Mouse (Mus musculus) CD4-positive, CD25-positive, alpha-beta regulatory T cell, adult 4 months (primary cell): ENCODE results near the gene Gm20388. TPM values are rescaled to one million over a fixed set of nuclear protein-coding genes. Genes with fewer than 3 reads are reported as not detected.

Experiments
- ATAC-seq: one replicate; pipeline ENCODE4 v1.8.0; 2017
- polyA plus RNA-seq, 2 experiments: library from polyadenylated mRNA; unstranded; fragments of 100-300 nt; shearing (Covaris generic); gene quantifications; one replicate each; pipeline ENCODE4 v1.2.1; 2017

Gene Gm20388
- polyA plus RNA-seq, 2 experiments from 2014 or later, result 10.7 to 12.8 TPM

- ATAC-seq, result no peak
Observed at GRCm38 (mm10) chr8:121525111-121525818, 1614.6 kb downstream of the Gm20388 start.

GRCm38 (mm10) chr8:121526811-121527550, 1616.3 kb downstream of the Gm20388 start:
- ATAC-seq, result no peak

GRCm38 (mm10) chr8:121527751-121528150, 1617.1 kb downstream of the Gm20388 start:
- no peak for ATAC-seq

GRCm38 (mm10) chr8:121528790-121529189, 1618.1 kb downstream of the Gm20388 start:
- no peak for ATAC-seq

GRCm38 (mm10) chr8:121530639-121531038, 1620.0 kb downstream of the Gm20388 start:
- ATAC-seq, result no peak

GRCm38 (mm10) chr8:121532381-121532780, 1621.7 kb downstream of the Gm20388 start:
- ATAC-seq, result no peak

- no peak for ATAC-seq
Observed at GRCm38 (mm10) chr8:121541862-121542261, 1631.2 kb downstream of the Gm20388 start.

- ATAC-seq, result no peak
Observed at GRCm38 (mm10) chr8:121542901-121543300, 1632.3 kb downstream of the Gm20388 start.

GRCm38 (mm10) chr8:121544276-121544785, 1633.7 kb downstream of the Gm20388 start, which contains the start of gene 1700018B08Rik:
Gene 1700018B08Rik, minus strand, starts transcription at chr8:121544320.
- no peak for ATAC-seq

GRCm38 (mm10) chr8:121544936-121545335, 1634.3 kb downstream of the Gm20388 start:
- no peak for ATAC-seq

- peak; percentile 73 for ATAC-seq
Observed at GRCm38 (mm10) chr8:121547132-121547531, 1636.5 kb downstream of the Gm20388 start.

GRCm38 (mm10) chr8:121550056-121550455, 1639.4 kb downstream of the Gm20388 start:
- ATAC-seq, result no peak

GRCm38 (mm10) chr8:121551065-121551985, 1640.7 kb downstream of the Gm20388 start:
- no peak for ATAC-seq

- ATAC-seq, result no peak
Observed at GRCm38 (mm10) chr8:121552506-121552905, 1641.9 kb downstream of the Gm20388 start.

- ATAC-seq, result no peak
Observed at GRCm38 (mm10) chr8:121553831-121554475, 1643.3 kb downstream of the Gm20388 start.

GRCm38 (mm10) chr8:121557746-121558145, 1647.1 kb downstream of the Gm20388 start:
- no peak for ATAC-seq

- no peak for ATAC-seq
Observed at GRCm38 (mm10) chr8:121558538-121558937, 1647.9 kb downstream of the Gm20388 start.

- no peak for ATAC-seq
Observed at GRCm38 (mm10) chr8:121559801-121560200, 1649.2 kb downstream of the Gm20388 start.

GRCm38 (mm10) chr8:121560432-121561100, 1649.9 kb downstream of the Gm20388 start:
- no peak for ATAC-seq

GRCm38 (mm10) chr8:121561636-121562345, 1651.2 kb downstream of the Gm20388 start:
- no peak for ATAC-seq

- ATAC-seq, result no peak
Observed at GRCm38 (mm10) chr8:121562941-121563351, 1652.3 kb downstream of the Gm20388 start.
